Mouse (Mus musculus) heart, postnatal 4 days (tissue): ENCODE results near the gene Anpep. TPM values are rescaled to one million over a fixed set of nuclear protein-coding genes. Genes with fewer than 3 reads are reported as not detected.
"Not testable (repeated sequence)": the region's sequence is repeated elsewhere in the genome, so short reads cannot be mapped to it uniquely, and the experiment has no call there.

ENCODE experiments used
- DNase-seq: peaks from one replicate; pipeline ENCODE4 v3.0.0; 2021
- total RNA-seq, 2 experiments: library from RNA; stranded (reverse); gene quantifications; 2 replicates each; pipeline ENCODE4 v1.2.3; 2021

Gene Anpep
- total RNA-seq, 2 experiments from 2014 or later: 21.0 to 21.4 TPM

- DNase-seq: peak; percentile 81
Measured at GRCm38 (mm10) chr7:79810611-79811506, 50.0 kb downstream of the Anpep start, which contains the start of gene Mesp2. Gene Mesp2, plus strand, starts transcription at chr7:79810727.

- no peak for DNase-seq
Measured at GRCm38 (mm10) chr7:79808561-79808960, 52.3 kb downstream of the Anpep start.

- DNase-seq: peak; percentile 69
Measured at GRCm38 (mm10) chr7:79803887-79804286, 57.0 kb downstream of the Anpep start.

DNA sequence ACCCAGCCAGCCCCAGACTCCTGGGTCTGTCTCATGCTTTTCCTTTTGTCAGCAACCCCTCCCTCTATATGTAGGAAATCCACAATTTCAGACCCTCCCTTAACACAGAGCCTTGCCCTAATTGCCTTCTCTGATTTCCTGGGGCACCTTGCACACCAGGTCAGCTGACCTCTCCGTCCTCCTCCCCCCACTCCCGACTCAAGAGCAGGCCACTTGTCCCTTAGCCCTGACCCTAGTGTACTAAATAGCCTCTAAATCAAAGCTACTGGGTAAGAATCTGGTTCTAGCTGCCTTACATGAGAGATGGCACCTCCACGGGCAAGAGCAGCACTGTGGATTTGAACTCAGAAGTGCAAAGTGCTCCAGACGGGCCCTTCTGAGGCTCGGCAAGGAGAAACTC, 58.8 kb downstream of the Anpep start:
- DNase-seq: no peak

DNA sequence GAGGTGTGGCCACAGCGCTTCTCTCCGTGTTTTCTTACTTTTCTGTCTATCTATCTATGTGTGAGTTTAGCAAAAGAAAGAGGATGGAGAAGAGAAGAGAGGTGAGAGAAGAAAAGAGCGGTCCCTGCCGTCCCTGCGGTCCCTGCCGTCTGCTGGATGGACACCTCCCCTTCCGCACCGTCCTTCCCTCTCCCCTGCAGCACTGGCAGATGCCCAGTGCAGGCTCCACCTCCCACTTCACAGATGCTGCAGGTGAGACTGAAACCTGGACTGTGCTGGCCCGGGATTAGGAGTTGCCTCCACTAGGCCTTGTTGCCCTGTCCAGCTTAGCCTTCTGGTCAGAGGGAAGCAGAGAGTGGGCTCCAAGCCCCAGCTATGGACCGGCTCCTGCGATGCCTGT, 59.5 kb downstream of the Anpep start:
- no peak for DNase-seq

GRCm38 (mm10) chr7:79800336-79800735, 60.5 kb downstream of the Anpep start:
- no peak for DNase-seq

GRCm38 (mm10) chr7:79799506-79799905, 61.4 kb downstream of the Anpep start:
- DNase-seq: no peak

GRCm38 (mm10) chr7:79799048-79799447, 61.8 kb downstream of the Anpep start:
- peak; percentile 90 for DNase-seq

GRCm38 (mm10) chr7:79798606-79799005, 62.3 kb downstream of the Anpep start:
- DNase-seq: no peak

DNA sequence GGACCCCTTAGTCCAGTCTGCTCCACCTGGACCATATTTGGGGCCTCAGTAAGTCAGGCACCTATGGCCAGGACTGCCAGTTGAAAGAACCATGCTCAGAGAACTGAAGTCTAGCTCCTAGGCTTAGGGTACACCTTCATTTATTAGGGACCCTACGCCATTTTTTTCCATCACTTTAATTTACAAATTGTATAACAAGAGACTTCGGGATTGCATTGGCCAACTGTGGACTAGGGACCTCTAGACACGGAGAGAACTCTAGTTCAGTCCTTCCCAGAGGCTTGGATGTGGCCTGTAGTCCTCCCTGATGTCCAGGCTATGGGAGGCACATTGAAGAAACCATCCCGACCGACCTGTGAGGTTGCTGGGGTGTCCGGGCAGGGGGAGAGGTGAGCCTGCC, 67.2 kb downstream of the Anpep start, which contains the start of gene Mesp1:
TSS of gene Mesp1 (minus strand) at position 101 of the 400 bp plus-strand sequence.
- DNase-seq: no peak

- peak; percentile 54 for DNase-seq
Measured at GRCm38 (mm10) chr7:79792635-79793421, 68.0 kb downstream of the Anpep start.

DNA sequence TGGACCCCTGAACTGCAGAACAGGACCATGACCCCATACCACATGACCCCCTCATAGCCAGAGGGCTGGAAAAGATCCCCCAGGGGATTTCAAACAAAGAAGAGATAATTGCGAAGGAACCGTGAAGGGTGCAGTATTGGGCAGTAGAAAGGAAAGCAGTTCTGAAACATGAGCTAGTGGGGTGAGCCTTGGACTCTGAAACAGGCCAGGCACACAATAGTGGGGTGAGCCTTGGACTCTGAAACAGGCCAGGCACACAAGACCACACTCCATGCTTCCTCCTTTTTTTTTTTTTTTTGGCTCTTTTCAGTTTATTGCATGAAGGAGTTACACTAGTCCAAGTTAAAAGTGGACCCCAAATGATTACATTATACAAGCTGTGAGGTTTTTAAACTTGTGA, 71.0 kb downstream of the Anpep start:
- DNase-seq: not testable (repeated sequence)

DNA sequence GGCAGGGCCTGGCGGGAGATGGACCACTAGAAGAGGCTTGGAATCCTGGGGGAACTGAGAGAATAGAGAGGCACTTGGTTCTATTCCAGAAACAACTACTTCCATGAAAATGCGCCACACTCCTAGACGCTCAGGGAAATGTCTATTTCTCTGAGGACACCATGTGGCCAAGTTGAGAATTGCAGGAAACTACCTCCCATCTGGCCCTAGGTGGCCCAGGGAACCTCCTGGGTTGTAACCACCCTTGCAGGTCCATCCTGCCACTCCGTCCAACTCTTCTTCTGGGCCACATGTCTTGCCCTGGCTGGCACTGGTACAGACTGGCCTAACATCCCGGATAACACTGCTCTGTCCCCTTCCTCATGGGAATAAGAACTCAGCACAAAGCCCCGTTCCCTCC, 74.6 kb downstream of the Anpep start:
- DNase-seq: peak; percentile 83

DNA sequence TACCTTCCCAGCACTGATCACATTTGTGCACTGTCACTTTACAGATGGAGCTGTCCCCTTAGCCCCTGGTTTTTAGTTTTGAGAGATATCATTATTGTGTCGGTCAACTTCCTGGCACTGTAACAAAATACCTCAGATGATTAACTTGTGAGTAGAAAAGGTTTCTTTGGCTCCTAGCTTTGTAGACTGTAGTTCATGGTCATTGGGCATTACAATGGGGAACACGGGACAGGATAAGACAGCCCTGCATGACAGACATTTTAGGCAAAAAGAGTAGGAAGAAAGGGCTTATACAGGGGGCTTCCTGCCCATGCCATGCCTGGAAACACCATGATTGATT, 78.4 kb downstream of the Anpep start:
- no peak for DNase-seq

- DNase-seq: peak; percentile 28
Measured at GRCm38 (mm10) chr7:79781826-79782515, 78.9 kb downstream of the Anpep start.

- peak; percentile 85 for DNase-seq
Measured at GRCm38 (mm10) chr7:79780647-79781626, 79.9 kb downstream of the Anpep start.

Other genes with a start within 250 kb of the Anpep start
- gene Rhcg, start 243.4 kb downstream of the Anpep start, total RNA-seq: not detected
- gene Ticrr, start 200.9 kb downstream of the Anpep start, total RNA-seq: 1 to 10 TPM; 5.4 to 5.8 TPM
- gene Kif7, start 145.3 kb downstream of the Anpep start, total RNA-seq: 1 to 10 TPM; 4.9 to 5.4 TPM
- gene Plin1, start 128.2 kb downstream of the Anpep start, total RNA-seq: 1 to 10 TPM; 5.1 to 9.6 TPM
- gene Pex11a, start 117.9 kb downstream of the Anpep start, total RNA-seq: 1 to 10 TPM; 7.2 to 8.5 TPM
- gene Wdr93, start 117.9 kb downstream of the Anpep start, total RNA-seq: under 1 TPM in 1 of 2 experiments, not detected in 1; 0.19 TPM
- not detected for gene Mesp1, start 67.3 kb downstream of the Anpep start, total RNA-seq
- under 1 TPM in 1 of 2 experiments, not detected in 1; 0.36 TPM for gene Mesp2, start 50.3 kb downstream of the Anpep start, total RNA-seq
- gene Ap3s2, start 59.6 kb upstream of the Anpep start, total RNA-seq: 10 to 100 TPM; 25.0 to 26.5 TPM
- 10 to 100 TPM; 25.1 to 26.0 TPM for gene Arpin, start 74.3 kb upstream of the Anpep start, total RNA-seq
- gene Zfp710, start 163.8 kb upstream of the Anpep start, total RNA-seq: 10 to 100 TPM; 20.3 to 20.7 TPM